Mouse (Mus musculus) heart, postnatal 0 days (tissue): ENCODE data around the gene Tmem11. TPM values are rescaled to one million over a fixed set of nuclear protein-coding genes. Genes with fewer than 3 reads are reported as not detected.
"Not testable (repeated sequence)": the region's sequence is repeated elsewhere in the genome, so short reads cannot be mapped to it uniquely, and the experiment has no call there.

ENCODE experiments used
- ATAC-seq: fragments of 200-750 bp; cut with Nextera tagmentation; 2 replicates; pipeline ENCODE4 v1.8.0; 2017; ENCODE audit warnings: low read depth, moderate number of reproducible peaks, moderate library complexity; ENCODE audit not compliant: insufficient read depth
- DNase-seq: peaks from one replicate; pipeline ENCODE4 v3.0.0-alpha.2; 2016; ENCODE audit warnings: low spot score
- H3K27ac ChIP-seq: fragments of 300-500 bp; sonication (generic); 2 replicates; pipeline ENCODE4 v1.5.1; 2014; ENCODE audit warnings: low read depth, mild to moderate bottlenecking
- H3K27me3 ChIP-seq: fragments of 300-500 bp; sonication (generic); 2 replicates; pipeline ENCODE4 v1.6.1; 2014; ENCODE audit warnings: low read length, mixed read lengths; ENCODE audit not compliant: control insufficient read depth, insufficient read depth
- H3K36me3 ChIP-seq: fragments of 300-500 bp; sonication (generic); replicated peaks from 2 replicates; pipeline ENCODE4 v1.6.1; 2014; ENCODE audit warnings: low read length, mixed read lengths; ENCODE audit not compliant: control insufficient read depth, insufficient read depth
- H3K4me1 ChIP-seq: fragments of 300-500 bp; sonication (generic); 2 replicates; pipeline ENCODE4 v1.6.1; 2014; ENCODE audit warnings: antibody characterized with exemption; ENCODE audit not compliant: control insufficient read depth, insufficient read depth
- H3K4me2 ChIP-seq: fragments of 300-500 bp; sonication (generic); 2 replicates; pipeline ENCODE4 v1.6.1; 2014; ENCODE audit warnings: low read depth, mild to moderate bottlenecking, low read length, moderate library complexity
- H3K4me3 ChIP-seq: fragments of 300-500 bp; sonication (generic); 2 replicates; pipeline ENCODE4 v1.5.1; 2014; ENCODE audit warnings: low read depth, low read length
- H3K9ac ChIP-seq: fragments of 300-500 bp; sonication (generic); replicated peaks from 2 replicates; pipeline ENCODE4 v1.6.1; 2014; ENCODE audit warnings: low read depth, low read length, mixed read lengths
- H3K9me3 ChIP-seq: fragments of 300-500 bp; sonication (generic); replicated peaks from 2 replicates; pipeline ENCODE4 v1.6.1; 2016; ENCODE audit warnings: low read length; ENCODE audit not compliant: control insufficient read depth
- CTCF ChIP-seq: IDR thresholded peaks from 2 replicates; pipeline ENCODE4 v1.5.1; 2016; ENCODE audit warnings: antibody characterized with exemption, control low read depth, low read depth
- EP300 ChIP-seq: IDR thresholded peaks from 2 replicates; pipeline ENCODE4 v1.6.1; 2016; ENCODE audit warnings: antibody characterized with exemption, low read depth
- WGBS: fragments of 180-500 bp; shearing (Covaris S2); extraction: QIAGEN DNeasy Blood & Tissue Kit; methylation state at CpG from one replicate; pipeline ENCODE4 v1.1.7; 2014; 5-methylcytosine and 5-hydroxymethylcytosine counted together
- polyA plus RNA-seq: library from polyadenylated mRNA; unstranded; fragments of >200 nt; fragmentation: Nextera tagmentation; extraction: Ambion mirVana; gene quantifications from 2 replicates; pipeline ENCODE4 v1.2.1, GENCODE M21; 2015
- total RNA-seq: library from RNA; depleted of rRNA; stranded (reverse); fragments of >200 nt; gene quantifications from 2 replicates; pipeline ENCODE4 v1.2.3, GENCODE M21; 2014; ENCODE audit warnings: low replicate concordance

Gene Tmem11
- total and polyA plus RNA-seq, 2 experiments from 2014 or later: 45.2 to 58.6 TPM

- Histone ChIP-seq H3K4me2 (no peak overlapping the region), H3K27ac (no peak overlapping the region), H3K4me3 (no peak overlapping the region), H3K36me3 (no peaks in the 10 kb centered on the region), H3K9ac (no peak overlapping the region), H3K27me3 (no peaks in the 10 kb centered on the region), H3K9me3 (no peaks in the 10 kb centered on the region), H3K4me1 (peaks cover 15% of the 10 kb centered on the region)
- no peak for DNase-seq
- no peak for ATAC-seq
- TF ChIP-seq EP300 (no peak), CTCF (no peak)
- 78% methylated on average over 3 of the region's 3 CpGs for WGBS
Measured at GRCm38 (mm10) chr11:60882386-60882785, 3.3 kb upstream of the Tmem11 start.

GRCm38 (mm10) chr11:60880559-60880958 lies 1.5 kb upstream of the Tmem11 start:
- Histone ChIP-seq H3K9ac (no peak overlapping the region), H3K9me3 (no peaks in the 10 kb centered on the region), H3K27ac (no peak overlapping the region), H3K4me1 (peaks cover 30% of the 10 kb centered on the region), H3K4me3 (no peak overlapping the region), H3K36me3 (no peaks in the 10 kb centered on the region), H3K27me3 (no peaks in the 10 kb centered on the region), H3K4me2 (no peak overlapping the region)
- no peak for ATAC-seq
- no peak for DNase-seq
- TF ChIP-seq CTCF (no peak), EP300 (no peak)
- WGBS: 88% methylated on average over 4 of the region's 4 CpGs

GRCm38 (mm10) chr11:60879423-60879822 lies 351 bp upstream of the Tmem11 start:
- WGBS: 4% methylated on average over 11 of the region's 11 CpGs
- DNase-seq (peak; percentile 71), ATAC-seq (no peak)
- Histone ChIP-seq H3K9ac (peak overlapping the region; percentile 95), H3K9me3 (no peaks in the 10 kb centered on the region), H3K4me3 (peak overlapping the region; percentile 95), H3K4me1 (peaks cover 36% of the 10 kb centered on the region), H3K4me2 (peak overlapping the region; percentile 77), H3K27me3 (no peaks in the 10 kb centered on the region), H3K36me3 (no peaks in the 10 kb centered on the region), H3K27ac (peak overlapping the region; percentile 98)
- peak; percentile 72 for TF ChIP-seq CTCF
- no peak for TF ChIP-seq EP300

GRCm38 (mm10) chr11:60878056-60878612 lies 938 bp downstream of the Tmem11 start:
- H3K9ac ChIP-seq: peak overlapping the region; percentile 95
- TF ChIP-seq EP300 (no peak), CTCF (peak; percentile 28; the same call in 1 of the 2 replicates)
- H3K27me3 ChIP-seq: no peaks in the 10 kb centered on the region
- H3K4me1 ChIP-seq: peaks cover 42% of the 10 kb centered on the region
- WGBS: under 1% methylated on average over 39 of the region's 52 CpGs
- H3K4me3 ChIP-seq: peak overlapping the region; percentile 95
- peak overlapping the region; percentile 77 for H3K4me2 ChIP-seq
- ATAC-seq: peak; percentile 42
- no peaks in the 10 kb centered on the region for H3K9me3 ChIP-seq
- peak; percentile 61 for DNase-seq
- H3K36me3 ChIP-seq: no peaks in the 10 kb centered on the region
- peak overlapping the region; percentile 98 for H3K27ac ChIP-seq

GRCm38 (mm10) chr11:60873101-60873500 lies 6.0 kb downstream of the Tmem11 start:
- H3K36me3 ChIP-seq: 0 out of 2 replicates have a peak, but pooled peaks cover 3% of the 10 kb centered on the region
- H3K9ac ChIP-seq: no peak overlapping the region; the same call in 1 of the 2 replicates
- H3K27me3 ChIP-seq: no peaks in the 10 kb centered on the region
- H3K4me2 ChIP-seq: no peak overlapping the region
- 0 out of 2 replicates have a peak overlapping the region, but pooled peaks have one; percentile 35 for H3K27ac ChIP-seq
- ATAC-seq (no peak), DNase-seq (no peak)
- H3K4me1 ChIP-seq: peaks cover 53% of the 10 kb centered on the region
- no peak overlapping the region for H3K4me3 ChIP-seq
- TF ChIP-seq EP300: no peak
- TF ChIP-seq CTCF: no peak
- 72% methylated on average over 6 of the region's 6 CpGs for WGBS
- H3K9me3 ChIP-seq: no peaks in the 10 kb centered on the region

GRCm38 (mm10) chr11:60871409-60871808 lies 7.7 kb downstream of the Tmem11 start:
- no peak overlapping the region for H3K4me3 ChIP-seq
- 0 out of 2 replicates have a peak, but pooled peaks have one; percentile 32 for ATAC-seq
- DNase-seq: peak; percentile 20
- 27% methylated on average over 4 of the region's 4 CpGs for WGBS
- TF ChIP-seq CTCF: no peak
- no peak for TF ChIP-seq EP300
- no peaks in the 10 kb centered on the region for H3K27me3 ChIP-seq
- H3K4me2 ChIP-seq: no peak overlapping the region
- no peak overlapping the region for H3K27ac ChIP-seq
- H3K9ac ChIP-seq: no peak overlapping the region
- no peaks in the 10 kb centered on the region for H3K9me3 ChIP-seq
- 0 out of 2 replicates have a peak, but pooled peaks cover 3% of the 10 kb centered on the region for H3K36me3 ChIP-seq
- H3K4me1 ChIP-seq: peaks cover 52% of the 10 kb centered on the region

- H3K4me3 ChIP-seq, H3K27me3 ChIP-seq, H3K9ac ChIP-seq, H3K4me2 ChIP-seq, H3K9me3 ChIP-seq, DNase-seq, H3K27ac ChIP-seq, ATAC-seq: not testable (repeated sequence)
- 94% methylated on average over 6 of the region's 6 CpGs for WGBS
- H3K4me1 ChIP-seq: peaks cover 48% of the 10 kb centered on the region
- H3K36me3 ChIP-seq: peaks cover 10% of the 10 kb centered on the region
Measured at GRCm38 (mm10) chr11:60869471-60869870, 9.6 kb downstream of the Tmem11 start.
